Mouse (Mus musculus): ENCODE measurements around the gene Zdhhc18. TPM values are rescaled to one million over a fixed set of nuclear protein-coding genes. Genes with fewer than 3 reads are reported as not detected.
A peak's percentile ranks its signal among the peaks of the same experiment; 100 is the strongest.

Zdhhc18 gene
- polyA plus RNA-seq (2015; fragmentation: Nextera tagmentation; extraction: Ambion mirVana) = 3.1 and 5.9 TPM in 2 replicates

DNA sequence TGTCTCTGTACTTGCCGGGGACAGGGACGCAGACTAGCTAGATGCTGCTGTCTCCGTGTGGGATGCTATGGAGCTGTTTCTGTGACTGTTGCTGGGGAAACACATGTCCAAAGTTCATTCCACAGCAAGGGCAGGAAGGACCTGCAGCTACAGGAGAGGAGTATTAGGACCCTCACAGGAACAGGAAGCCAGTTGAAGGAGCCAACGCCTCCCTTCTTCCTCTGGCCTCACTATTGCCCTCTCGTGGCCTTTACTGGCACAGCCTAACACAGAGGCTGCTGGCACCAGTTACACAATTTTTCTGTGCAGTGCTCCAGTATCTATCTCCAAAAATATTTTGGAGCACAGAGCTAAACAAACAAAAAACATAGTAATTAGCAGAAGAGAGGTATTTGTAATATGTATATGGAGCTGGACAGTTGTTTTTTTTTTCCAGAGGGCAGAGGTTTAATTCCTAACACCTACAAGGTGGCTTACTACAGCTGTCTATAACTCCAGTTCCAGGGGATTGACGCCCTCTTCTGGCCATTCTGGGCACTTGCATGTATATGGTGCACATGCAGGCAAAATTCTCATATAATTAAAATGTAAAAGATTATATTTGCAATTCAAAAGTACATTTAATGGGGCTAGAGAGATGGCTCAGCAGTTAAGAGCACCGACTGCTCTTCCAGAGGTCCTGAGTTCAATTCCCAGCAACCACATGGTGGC, at the start of gene Zdhhc18:
TSS of gene Zdhhc18 (minus strand) at position 166 of the 711 bp plus-strand sequence.
- Histone ChIP-seq H3K4me3 (peak within 1 kb of the TSS; percentile 25), H3K9ac (no peak within 1 kb of the TSS)
- ATAC-seq (ENCODE audit: low FRiP score, low read depth) = no peak; the same call in 1 of the 2 replicates

DNA sequence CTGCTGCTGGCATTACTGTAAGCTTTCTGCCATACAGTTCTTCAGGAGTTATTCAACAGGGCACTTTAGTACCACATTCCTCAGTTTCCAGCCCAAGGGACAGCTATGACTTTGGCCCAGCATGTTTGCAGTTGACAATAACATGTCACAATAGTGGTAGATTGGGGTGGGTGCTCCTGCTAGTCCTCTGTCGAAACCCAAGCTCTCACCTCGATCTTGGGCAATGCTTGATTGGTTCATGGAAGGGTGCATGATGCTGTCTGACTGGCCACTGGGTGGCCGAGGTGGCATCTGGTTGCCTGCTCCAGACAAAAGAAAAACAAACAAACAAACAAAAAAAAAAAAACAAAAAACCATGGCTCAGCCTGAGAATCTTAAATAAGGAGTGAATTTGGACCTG, 45.4 kb upstream of the Zdhhc18 start:
- ATAC-seq (ENCODE audit: low FRiP score, low read depth) = no peak
- peaks cover 87% of the 10 kb centered on the region for H3K36me3 ChIP-seq
- WGBS = 83% methylated on average over 3 of the region's 3 CpGs

More for the DNA sequence above, at the start of gene Zdhhc18:
- Histone ChIP-seq H3K27ac (no peak within 1 kb of the TSS), H3K9me3 (peaks cover 4% of the 10 kb centered on the region), H3K4me2 (replicated peaks) (peak within 1 kb of the TSS; percentile 45), H3K36me3 (no peaks in the 10 kb centered on the region), H3K4me1 (no peaks in the 10 kb centered on the region), H3K27me3 (no peaks in the 10 kb centered on the region)
- 38% methylated on average over 7 of the region's 7 CpGs for WGBS

DNA sequence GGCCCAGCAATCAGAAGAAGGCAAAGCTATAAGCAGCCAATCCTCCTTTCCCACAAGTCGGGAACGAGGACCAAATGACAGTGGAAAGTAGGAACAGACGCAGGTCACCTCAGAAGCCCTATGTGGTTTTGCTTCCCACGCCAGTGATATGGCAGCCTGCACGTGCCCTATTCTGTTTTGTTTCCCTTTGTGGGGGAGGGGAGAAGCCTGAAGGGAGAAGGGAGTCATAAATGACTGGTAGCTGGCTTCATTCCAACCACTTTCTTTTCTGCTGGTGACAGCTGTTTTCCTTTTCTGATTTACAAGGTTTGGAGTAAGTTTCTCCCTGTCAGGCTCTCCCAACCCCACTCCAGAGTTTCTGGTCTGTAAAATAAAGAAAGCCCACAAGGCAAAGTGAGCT, 40.3 kb upstream of the Zdhhc18 start:
- Histone ChIP-seq H3K27me3 (no peaks in the 10 kb centered on the region), H3K4me2 (replicated peaks) (no peak overlapping the region), H3K9me3 (no peaks in the 10 kb centered on the region), H3K4me3 (no peak overlapping the region), H3K36me3 (peaks cover 100% of the 10 kb centered on the region), H3K4me1 (peaks cover 36% of the 10 kb centered on the region), H3K9ac (no peak overlapping the region), H3K27ac (peak overlapping the region; percentile 55)
- ATAC-seq (ENCODE audit: low FRiP score, low read depth) = peak; percentile 38; the same call in 1 of the 2 replicates
- 16% methylated on average over 5 of the region's 5 CpGs for WGBS

More for the DNA sequence above, 45.4 kb upstream of the Zdhhc18 start:
- no peak overlapping the region for H3K9ac ChIP-seq
- H3K27ac ChIP-seq = no peak overlapping the region
- H3K27me3 ChIP-seq = no peaks in the 10 kb centered on the region
- H3K4me3 ChIP-seq = no peak overlapping the region
- H3K4me1 ChIP-seq = peaks cover 16% of the 10 kb centered on the region
- no peaks in the 10 kb centered on the region for H3K9me3 ChIP-seq
- no peak overlapping the region for H3K4me2 ChIP-seq (replicated peaks)

DNA sequence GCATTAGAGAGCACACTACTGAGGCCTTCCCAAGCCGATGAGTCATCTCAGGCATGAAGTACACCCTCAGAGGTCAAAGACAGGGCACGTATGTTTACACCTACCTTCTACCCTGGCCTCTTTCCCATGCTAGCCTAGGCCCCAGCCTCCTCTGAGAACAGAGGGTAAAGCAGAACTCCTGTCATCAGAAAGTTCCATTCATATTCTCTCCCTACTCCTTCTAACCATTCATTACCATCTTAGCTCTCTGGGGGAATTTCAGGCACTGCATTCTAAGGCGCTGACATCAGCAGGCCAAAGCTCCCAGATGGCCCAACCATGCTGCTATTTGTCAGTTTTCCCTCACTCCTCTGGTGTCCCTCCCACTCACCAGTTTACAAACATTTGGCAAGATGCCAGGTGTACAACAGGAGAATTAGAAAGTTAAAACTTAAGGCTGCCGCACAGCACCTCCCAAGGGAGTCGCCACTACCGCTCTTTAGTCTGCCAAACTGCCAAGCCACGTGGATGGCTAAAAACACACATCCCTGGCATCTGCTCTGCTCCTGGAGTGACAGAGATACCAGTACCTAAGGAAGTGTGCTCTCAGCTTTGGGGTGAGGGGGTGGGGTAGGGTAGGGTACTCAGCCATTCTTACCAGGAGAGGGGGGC, 38.6 kb upstream of the Zdhhc18 start:
- no peaks in the 10 kb centered on the region for H3K27me3 ChIP-seq
- peaks cover 100% of the 10 kb centered on the region for H3K36me3 ChIP-seq
- no peak overlapping the region for H3K4me2 ChIP-seq (replicated peaks)
- peaks cover 36% of the 10 kb centered on the region for H3K4me1 ChIP-seq
- no peaks in the 10 kb centered on the region for H3K9me3 ChIP-seq
- no peak overlapping the region for H3K9ac ChIP-seq
- H3K27ac ChIP-seq = no peak overlapping the region
- WGBS = 55% methylated on average over 7 of the region's 7 CpGs
- no peak overlapping the region for H3K4me3 ChIP-seq
- no peak; the same call in 1 of the 2 replicates for ATAC-seq (ENCODE audit: low FRiP score, low read depth)

DNA sequence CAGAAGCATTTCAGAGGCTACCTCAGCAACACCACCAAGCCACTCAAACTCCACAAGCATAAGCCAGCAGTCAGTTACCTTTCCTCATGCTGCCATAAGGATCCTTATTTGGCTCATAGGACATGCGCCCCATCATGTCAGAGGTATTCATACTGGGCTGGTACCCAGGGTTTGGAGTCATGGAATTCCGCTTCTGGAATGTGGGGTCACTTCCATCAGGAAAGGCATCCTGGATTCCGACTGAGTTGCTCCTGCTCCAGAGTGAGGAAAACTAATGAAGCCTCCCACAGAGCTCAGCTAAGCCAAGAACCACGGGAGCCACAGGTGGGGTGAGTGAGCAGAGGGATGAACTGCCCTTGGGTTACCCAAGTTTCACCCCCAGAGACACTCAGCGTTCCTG, 37.2 kb upstream of the Zdhhc18 start:
- Histone ChIP-seq H3K4me1 (peaks cover 34% of the 10 kb centered on the region), H3K4me3 (no peak overlapping the region), H3K27ac (no peak overlapping the region), H3K4me2 (replicated peaks) (no peak overlapping the region), H3K36me3 (peaks cover 100% of the 10 kb centered on the region), H3K9me3 (no peaks in the 10 kb centered on the region), H3K27me3 (no peaks in the 10 kb centered on the region), H3K9ac (no peak overlapping the region)
- WGBS = 87% methylated on average over 5 of the region's 5 CpGs
- no peak for ATAC-seq (ENCODE audit: low FRiP score, low read depth)

DNA sequence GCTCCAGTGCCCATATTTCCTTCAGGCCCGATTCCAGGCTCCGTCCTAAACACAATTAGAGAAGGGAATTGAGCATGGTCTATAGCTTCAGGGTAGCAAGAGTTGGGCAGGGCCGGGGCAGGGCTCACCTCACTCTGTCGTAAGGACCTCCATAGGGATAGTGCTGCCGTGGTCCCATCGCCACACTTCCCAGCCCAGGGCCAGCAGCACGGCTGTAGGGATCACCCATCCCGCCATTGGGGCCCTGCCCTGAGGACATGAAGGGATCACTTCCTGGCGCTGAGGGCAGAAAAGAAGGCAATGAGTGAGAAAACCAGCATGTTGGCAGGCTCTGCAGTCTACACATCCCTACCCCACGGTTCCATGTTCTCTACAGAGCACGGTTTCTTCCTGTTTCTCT, 36.6 kb upstream of the Zdhhc18 start:
- Histone ChIP-seq H3K9me3 (no peaks in the 10 kb centered on the region), H3K27me3 (no peaks in the 10 kb centered on the region), H3K9ac (no peak overlapping the region), H3K4me3 (no peak overlapping the region), H3K4me1 (peaks cover 30% of the 10 kb centered on the region), H3K36me3 (peaks cover 100% of the 10 kb centered on the region), H3K4me2 (replicated peaks) (no peak overlapping the region), H3K27ac (no peak overlapping the region)
- no peak for ATAC-seq (ENCODE audit: low FRiP score, low read depth)
- WGBS = 88% methylated on average over 11 of the region's 11 CpGs

DNA sequence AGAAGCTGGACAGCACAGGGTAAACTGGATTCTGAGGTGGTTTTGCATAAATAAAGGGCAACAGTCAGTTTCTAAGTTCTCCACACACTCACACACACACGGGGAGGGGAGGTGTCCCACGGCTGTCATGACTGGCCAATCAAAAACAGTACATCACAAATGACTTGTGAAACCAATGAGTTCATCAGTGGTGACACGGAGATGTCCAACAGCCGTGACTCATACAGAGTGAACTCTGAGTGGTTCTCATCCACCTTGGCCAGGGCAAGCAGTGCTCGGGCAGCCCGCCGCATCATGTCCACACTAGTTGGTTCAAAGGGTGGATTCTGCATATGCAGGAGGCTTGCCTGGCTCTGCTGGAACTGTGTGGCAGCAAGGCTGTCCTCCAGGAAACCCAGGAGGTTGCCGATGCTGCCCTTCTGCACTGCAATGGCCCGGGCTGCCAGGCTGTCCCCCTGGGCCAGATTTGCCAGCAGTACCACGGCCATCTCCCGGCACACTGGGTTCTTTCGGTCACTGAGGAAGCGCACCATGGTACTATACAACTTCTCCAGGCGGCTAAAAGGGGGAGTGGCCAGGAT, 30.3 kb upstream of the Zdhhc18 start:
- no peak overlapping the region for H3K9ac ChIP-seq
- no peak overlapping the region for H3K4me2 ChIP-seq (replicated peaks)
- no peak overlapping the region for H3K27ac ChIP-seq
- ATAC-seq (ENCODE audit: low FRiP score, low read depth) = no peak
- peaks cover 19% of the 10 kb centered on the region for H3K4me1 ChIP-seq
- peaks cover 68% of the 10 kb centered on the region for H3K36me3 ChIP-seq
- no peaks in the 10 kb centered on the region for H3K27me3 ChIP-seq
- no peaks in the 10 kb centered on the region for H3K9me3 ChIP-seq
- WGBS = 92% methylated on average over 14 of the region's 14 CpGs
- no peak overlapping the region for H3K4me3 ChIP-seq

DNA sequence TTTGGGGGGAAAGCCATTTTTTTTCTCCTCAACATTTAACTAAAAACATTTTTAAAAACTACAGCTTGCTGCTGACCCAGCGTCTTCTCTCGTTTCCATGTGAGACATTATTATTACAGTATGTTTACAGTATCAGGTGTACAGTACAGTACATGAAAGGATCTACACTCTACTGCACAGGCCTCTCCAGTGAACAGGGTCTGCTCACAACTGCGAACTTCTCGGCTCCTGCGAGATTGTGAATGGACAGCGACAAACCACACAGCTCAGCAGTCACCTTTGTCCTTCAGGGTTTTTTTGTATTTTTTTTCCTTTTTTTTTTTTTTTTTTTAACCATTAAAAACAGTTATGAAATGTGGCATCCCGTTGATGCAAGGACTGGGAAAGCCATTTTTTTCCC, 29.7 kb upstream of the Zdhhc18 start:
- Histone ChIP-seq H3K27me3 (no peaks in the 10 kb centered on the region), H3K9me3 (no peaks in the 10 kb centered on the region), H3K4me1 (peaks cover 24% of the 10 kb centered on the region), H3K4me3 (no peak overlapping the region), H3K36me3 (peaks cover 61% of the 10 kb centered on the region), H3K9ac (no peak overlapping the region), H3K4me2 (replicated peaks) (no peak overlapping the region), H3K27ac (no peak overlapping the region)
- ATAC-seq (ENCODE audit: low FRiP score, low read depth) = no peak
- WGBS = 84% methylated on average over 7 of the region's 7 CpGs

DNA sequence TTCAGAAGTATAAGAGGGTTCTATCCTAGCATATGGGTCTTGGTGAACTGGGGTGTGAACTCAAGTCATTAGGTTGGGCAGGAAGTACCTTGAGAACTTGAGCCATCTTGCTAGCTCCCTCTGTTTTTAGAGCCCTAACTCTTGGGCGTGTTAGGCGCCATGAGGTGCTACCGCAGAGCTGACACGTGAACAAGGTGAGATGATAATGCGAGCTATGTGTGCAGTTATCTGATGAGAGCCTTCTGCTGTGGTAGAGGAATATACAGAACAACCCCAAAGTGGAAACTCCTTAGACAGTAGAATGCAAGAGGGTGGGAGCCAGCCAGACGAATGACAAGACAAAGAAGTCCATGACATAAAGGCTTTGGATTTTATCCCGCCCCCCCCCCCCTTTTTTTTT, 27.3 kb upstream of the Zdhhc18 start:
- Histone ChIP-seq H3K27ac (no peak overlapping the region), H3K27me3 (no peaks in the 10 kb centered on the region), H3K4me1 (peaks cover 39% of the 10 kb centered on the region), H3K4me3 (no peak overlapping the region), H3K4me2 (replicated peaks) (no peak overlapping the region), H3K9ac (no peak overlapping the region), H3K36me3 (peaks cover 38% of the 10 kb centered on the region), H3K9me3 (no peaks in the 10 kb centered on the region)
- WGBS = 85% methylated on average over 7 of the region's 7 CpGs
- no peak for ATAC-seq (ENCODE audit: low FRiP score, low read depth)

DNA sequence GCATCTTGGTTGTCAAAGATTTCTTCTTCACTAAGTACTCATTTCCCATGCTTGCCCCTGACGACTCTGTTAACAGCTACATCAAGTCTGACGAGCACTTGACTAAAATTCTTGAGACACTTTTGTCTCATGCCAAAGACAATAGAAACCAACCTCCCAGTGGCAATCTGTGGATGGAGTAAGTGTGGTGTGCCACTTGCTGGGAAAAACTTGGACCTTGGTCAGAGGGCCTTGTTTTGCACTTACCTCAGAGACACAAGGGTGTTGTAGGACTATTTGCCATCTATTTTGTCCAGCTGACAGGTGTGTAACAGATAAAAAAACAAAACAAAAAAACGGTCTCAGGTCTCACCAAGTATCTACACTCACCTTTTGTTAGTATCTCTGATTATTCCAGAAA, 26.2 kb upstream of the Zdhhc18 start:
- Histone ChIP-seq H3K9ac (no peak overlapping the region), H3K4me3 (no peak overlapping the region), H3K36me3 (peaks cover 27% of the 10 kb centered on the region), H3K4me1 (peaks cover 45% of the 10 kb centered on the region), H3K27ac (no peak overlapping the region), H3K27me3 (no peaks in the 10 kb centered on the region), H3K9me3 (no peaks in the 10 kb centered on the region), H3K4me2 (replicated peaks) (no peak overlapping the region)
- ATAC-seq (ENCODE audit: low FRiP score, low read depth) = no peak
- WGBS = 34% methylated on average over 3 of the region's 3 CpGs

DNA sequence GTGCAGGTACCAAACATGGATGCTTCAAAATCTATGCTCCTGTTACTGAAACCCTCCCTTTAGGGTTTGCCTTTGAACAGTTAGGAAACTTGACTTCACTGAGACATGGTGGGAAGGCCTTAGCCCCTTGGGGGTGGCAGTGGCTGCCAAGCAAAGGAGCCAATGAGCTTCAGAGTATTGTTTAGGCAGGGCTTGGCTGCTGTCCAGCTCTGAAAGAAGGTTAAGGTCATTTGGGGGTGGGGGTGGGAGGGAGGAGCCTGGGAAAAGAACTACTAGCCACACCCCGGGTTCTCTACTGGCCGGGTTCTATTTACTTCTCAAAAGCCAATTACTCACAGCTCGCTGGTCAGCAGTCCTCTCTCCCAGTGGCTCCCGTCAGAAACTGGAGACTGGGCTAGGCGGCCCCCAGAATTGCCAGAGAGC, 25.7 kb upstream of the Zdhhc18 start:
- no peak overlapping the region for H3K9ac ChIP-seq
- H3K27ac ChIP-seq = peak overlapping the region; percentile 35; the same call in 1 of the 2 replicates
- peaks cover 49% of the 10 kb centered on the region for H3K4me1 ChIP-seq
- peaks cover 21% of the 10 kb centered on the region for H3K36me3 ChIP-seq
- no peaks in the 10 kb centered on the region for H3K27me3 ChIP-seq
- no peak overlapping the region for H3K4me3 ChIP-seq
- no peak for ATAC-seq (ENCODE audit: low FRiP score, low read depth)
- H3K4me2 ChIP-seq (replicated peaks) = no peak overlapping the region
- whole genome bisulfite sequencing = 10% methylated on average over 5 of the region's 5 CpGs
- H3K9me3 ChIP-seq = no peaks in the 10 kb centered on the region

DNA sequence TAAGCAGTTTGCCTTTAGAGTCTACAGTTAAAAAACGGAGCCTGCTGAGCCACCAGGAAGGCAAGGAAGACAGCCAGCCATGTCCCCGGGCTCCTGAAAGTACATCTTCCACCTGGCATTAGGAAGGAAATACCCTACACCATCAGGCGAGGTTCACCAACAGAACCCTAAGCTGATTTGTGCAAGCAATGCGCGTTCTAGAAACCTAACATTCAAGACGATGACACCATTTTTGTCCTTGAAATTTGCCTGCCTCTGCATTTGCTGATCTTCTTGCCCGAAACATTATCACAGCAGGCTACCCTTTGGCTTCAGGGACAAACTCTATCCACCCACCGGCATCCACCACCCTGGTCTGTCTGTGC, 24.4 kb upstream of the Zdhhc18 start:
- Histone ChIP-seq H3K27ac (peak overlapping the region; percentile 74), H3K36me3 (peaks cover 9% of the 10 kb centered on the region), H3K9me3 (no peaks in the 10 kb centered on the region), H3K9ac (0 out of 2 replicates have a peak overlapping the region, but pooled peaks have one; percentile 88), H3K4me2 (replicated peaks) (peak overlapping the region; percentile 83), H3K4me1 (peaks cover 60% of the 10 kb centered on the region), H3K27me3 (no peaks in the 10 kb centered on the region), H3K4me3 (no peak overlapping the region)
- 65% methylated on average over 8 of the region's 8 CpGs for WGBS
- no peak for ATAC-seq (ENCODE audit: low FRiP score, low read depth)
